ENCODE assay signal across 13 mouse cellular contexts in genomic region chr19:46244628-46245027, GRCm38 (mm10).
"Had no signal": no experiment of that assay in that cellular context is flagged by ENCODE, and none has a peak within 500 bp of the region (broad histone marks: within the 10 kb centered on the region; RNA-seq: fewer than 3 reads in every experiment).

No protein-coding gene starts in this region.

- ATAC-seq: lung, postnatal 0 days; midbrain, embryonic 13.5 days had no signal

- H3K9me3 ChIP-seq: limb, embryonic 10.5 days; liver, embryonic 15.5 days; midbrain, embryonic 13.5 days had no signal

- H3K4me2 ChIP-seq: liver, embryonic 11.5 days; liver, embryonic 15.5 days; midbrain, embryonic 13.5 days had no signal

- H3K27ac ChIP-seq: left cerebral cortex, adult 2 months; limb, embryonic 10.5 days; liver, embryonic 15.5 days; midbrain, embryonic 13.5 days had no signal

- H3K4me3 ChIP-seq: left cerebral cortex, adult 2 months; limb, embryonic 10.5 days; liver, embryonic 15.5 days; midbrain, embryonic 13.5 days had no signal

- H3K9ac ChIP-seq: liver, embryonic 15.5 days; midbrain, embryonic 13.5 days had no signal

- DNase-seq: kidney, adult 9 months; kidney, postnatal 10 days; lung, adult 2 months; lung, postnatal 36 days; right cerebral cortex, postnatal 14 days; thymus, adult 18-20 months; thymus, postnatal 14 days had no signal

- H3K27me3 ChIP-seq: liver, embryonic 15.5 days; midbrain, embryonic 13.5 days had no signal
